Mouse (Mus musculus) hindbrain, postnatal 0 days (tissue): ENCODE data around the gene Rpusd4. TPM values are rescaled to one million over a fixed set of nuclear protein-coding genes. Genes with fewer than 3 reads are reported as not detected.

ENCODE experiments used
- ATAC-seq: fragments of 200-750 bp; cut with Nextera tagmentation; 2 replicates; pipeline ENCODE4 v1.8.0; 2017; ENCODE audit warnings: mild to moderate bottlenecking, moderate TSS enrichment, moderate library complexity
- DNase-seq: peaks from one replicate; pipeline ENCODE4 v3.0.0-alpha.2; 2015; ENCODE audit warnings: low spot score
- H3K27ac ChIP-seq: fragments of 300-500 bp; sonication (generic); 2 replicates; pipeline ENCODE4 v1.5.1; 2014; ENCODE audit warnings: mild to moderate bottlenecking
- H3K27me3 ChIP-seq: fragments of 300-500 bp; sonication (generic); 2 replicates; pipeline ENCODE4 v1.6.1; 2014; ENCODE audit warnings: low read length, mixed read lengths; ENCODE audit not compliant: insufficient read depth
- H3K36me3 ChIP-seq: fragments of 300-500 bp; sonication (generic); 2 replicates; pipeline ENCODE4 v1.6.1; 2014; ENCODE audit warnings: low read length, mixed read lengths; ENCODE audit not compliant: insufficient read depth
- H3K4me1 ChIP-seq: fragments of 300-500 bp; sonication (generic); 2 replicates; pipeline ENCODE4 v1.6.1; 2014; ENCODE audit warnings: antibody characterized with exemption, low read length, mixed read lengths; ENCODE audit not compliant: insufficient read depth
- H3K4me2 ChIP-seq: fragments of 300-500 bp; sonication (generic); 2 replicates; pipeline ENCODE4 v1.6.1; 2014; ENCODE audit warnings: low read depth, mild to moderate bottlenecking, low read length, moderate library complexity, mixed read lengths
- H3K4me3 ChIP-seq: fragments of 300-500 bp; sonication (generic); 2 replicates; pipeline ENCODE4 v1.5.1; 2014; ENCODE audit warnings: low read length
- H3K9ac ChIP-seq: fragments of 300-500 bp; sonication (generic); replicated peaks from 2 replicates; pipeline ENCODE4 v1.6.1; 2014; ENCODE audit warnings: mild to moderate bottlenecking, low read length, moderate library complexity, mixed read lengths
- H3K9me3 ChIP-seq: fragments of 300-500 bp; sonication (generic); 2 replicates; pipeline ENCODE4 v1.6.1; 2016; ENCODE audit warnings: low read length, mixed read lengths
- CTCF ChIP-seq: IDR thresholded peaks from 2 replicates; pipeline ENCODE4 v1.5.1; 2016; ENCODE audit warnings: antibody characterized with exemption, control low read depth, low read depth
- WGBS: fragments of 180-500 bp; shearing (Covaris S2); extraction: QIAGEN DNeasy Blood & Tissue Kit; methylation state at CpG from one replicate; pipeline ENCODE4 v1.1.7; 2014; 5-methylcytosine and 5-hydroxymethylcytosine counted together
- polyA plus RNA-seq: library from polyadenylated mRNA; unstranded; fragments of >200 nt; fragmentation: Nextera tagmentation; extraction: Ambion mirVana; gene quantifications from 2 replicates; pipeline ENCODE4 v1.2.1, GENCODE M21; 2015
- total RNA-seq: library from RNA; depleted of rRNA; stranded (reverse); fragments of >200 nt; gene quantifications from 2 replicates; pipeline ENCODE4 v1.2.3, GENCODE M21; 2014

Rpusd4 gene
- total and polyA plus RNA-seq, 2 experiments from 2014 or later = 10.8 to 11.3 TPM

- ATAC-seq (no peak), DNase-seq (no peak)
- Histone ChIP-seq H3K4me3 (no peak overlapping the region), H3K9me3 (no peaks in the 10 kb centered on the region), H3K9ac (no peak overlapping the region), H3K4me2 (no peak overlapping the region), H3K27me3 (peaks cover 28% of the 10 kb centered on the region), H3K27ac (no peak overlapping the region), H3K36me3 (no peaks in the 10 kb centered on the region), H3K4me1 (peaks cover 5% of the 10 kb centered on the region; the same call in 1 of the 2 replicates)
- WGBS = 67% methylated on average over 3 of the region's 3 CpGs
- no peak for TF ChIP-seq CTCF
Observed at GRCm38 (mm10) chr9:35316771-35317211, 49.1 kb downstream of the Rpusd4 start.

- Histone ChIP-seq H3K27me3 (peaks cover 28% of the 10 kb centered on the region), H3K4me3 (no peak overlapping the region), H3K4me1 (peaks cover 5% of the 10 kb centered on the region; the same call in 1 of the 2 replicates), H3K9me3 (no peaks in the 10 kb centered on the region), H3K9ac (no peak overlapping the region), H3K4me2 (no peak overlapping the region), H3K27ac (no peak overlapping the region), H3K36me3 (no peaks in the 10 kb centered on the region)
- DNase-seq (no peak), ATAC-seq (no peak)
- 39% methylated on average over 9 of the region's 9 CpGs for WGBS
- TF ChIP-seq CTCF = no peak
Observed at GRCm38 (mm10) chr9:35317233-35317980, 49.7 kb downstream of the Rpusd4 start.

GRCm38 (mm10) chr9:35318537-35319172, 51.0 kb downstream of the Rpusd4 start:
- DNase-seq (no peak), ATAC-seq (no peak)
- Histone ChIP-seq H3K4me2 (no peak overlapping the region), H3K4me3 (no peak overlapping the region), H3K27ac (no peak overlapping the region), H3K4me1 (no peaks in the 10 kb centered on the region), H3K27me3 (peaks cover 38% of the 10 kb centered on the region), H3K9me3 (no peaks in the 10 kb centered on the region), H3K36me3 (no peaks in the 10 kb centered on the region), H3K9ac (no peak overlapping the region)
- TF ChIP-seq CTCF = no peak
- 18% methylated on average over 9 of the region's 9 CpGs for WGBS

GRCm38 (mm10) chr9:35320288-35320687, 52.6 kb downstream of the Rpusd4 start:
- WGBS = 88% methylated on average over 4 of the region's 4 CpGs
- no peak for TF ChIP-seq CTCF
- ATAC-seq = no peak
- no peak for DNase-seq
- peaks cover 38% of the 10 kb centered on the region for H3K27me3 ChIP-seq
- no peaks in the 10 kb centered on the region for H3K36me3 ChIP-seq
- H3K4me3 ChIP-seq = no peak overlapping the region
- H3K9ac ChIP-seq = no peak overlapping the region
- no peak overlapping the region for H3K27ac ChIP-seq
- no peaks in the 10 kb centered on the region for H3K9me3 ChIP-seq
- no peak overlapping the region for H3K4me2 ChIP-seq
- no peaks in the 10 kb centered on the region for H3K4me1 ChIP-seq

- Histone ChIP-seq H3K27ac (no peak overlapping the region), H3K4me1 (no peaks in the 10 kb centered on the region), H3K4me3 (no peak overlapping the region), H3K4me2 (no peak overlapping the region), H3K9me3 (no peaks in the 10 kb centered on the region), H3K36me3 (no peaks in the 10 kb centered on the region), H3K9ac (no peak overlapping the region), H3K27me3 (peaks cover 41% of the 10 kb centered on the region)
- no peak for TF ChIP-seq CTCF
- no peak for DNase-seq
- 89% methylated on average over 4 of the region's 4 CpGs for WGBS
- no peak for ATAC-seq
Observed at GRCm38 (mm10) chr9:35323974-35324373, 56.3 kb downstream of the Rpusd4 start.

- Histone ChIP-seq H3K36me3 (no peaks in the 10 kb centered on the region), H3K4me2 (no peak overlapping the region), H3K9me3 (no peaks in the 10 kb centered on the region), H3K4me3 (no peak overlapping the region), H3K27me3 (peaks cover 42% of the 10 kb centered on the region), H3K9ac (no peak overlapping the region), H3K4me1 (no peaks in the 10 kb centered on the region), H3K27ac (no peak overlapping the region)
- no peak for TF ChIP-seq CTCF
- DNase-seq (no peak), ATAC-seq (no peak)
- 61% methylated on average over 2 of the region's 2 CpGs for WGBS
Observed at GRCm38 (mm10) chr9:35324571-35324970, 56.9 kb downstream of the Rpusd4 start.
